Mouse (Mus musculus): Measurements from ENCODE around the gene Pdzk1ip1. TPM values are rescaled to one million over a fixed set of nuclear protein-coding genes. Genes with fewer than 3 reads are reported as not detected.

The Pdzk1ip1 gene
- 8.7 and 12.3 TPM in 2 replicates for polyA plus RNA-seq (2015; fragmentation: Nextera tagmentation; extraction: Ambion mirVana)

DNA sequence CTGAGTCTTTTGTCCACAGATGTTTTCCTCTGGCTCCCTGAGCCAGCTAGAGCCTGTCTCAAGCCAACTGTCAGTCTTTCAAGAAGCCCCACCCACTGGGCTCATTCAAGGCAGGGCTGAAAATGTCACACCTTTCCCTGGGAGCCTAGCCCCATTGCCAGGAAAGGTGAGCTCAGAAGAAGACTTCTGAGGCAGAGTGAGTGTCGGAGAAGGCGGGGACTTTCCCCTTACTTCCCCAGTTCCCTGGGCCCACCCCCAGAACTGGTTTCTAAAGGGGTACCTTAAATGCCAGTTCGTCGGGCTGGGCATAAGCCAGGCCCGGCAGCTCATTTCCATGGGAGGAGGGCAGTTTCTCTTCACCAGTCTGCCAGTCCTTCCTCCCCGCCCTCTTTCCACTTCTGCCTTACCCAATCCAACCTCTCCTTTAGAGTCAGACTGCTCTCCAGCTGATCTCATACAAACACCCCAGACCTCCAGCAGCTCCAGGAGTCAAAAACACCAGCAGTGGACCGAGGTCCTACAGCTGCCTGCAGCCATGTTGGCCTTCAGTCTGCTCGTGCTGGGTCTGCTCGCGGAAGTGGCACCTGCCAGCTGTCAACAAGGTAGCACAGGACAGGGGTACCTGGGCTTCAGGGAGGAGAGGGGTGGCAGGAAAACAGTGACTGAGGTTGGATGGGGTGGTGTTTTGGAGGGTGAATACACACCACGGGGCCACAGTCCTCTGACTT, at the start of gene Pdzk1ip1:
Gene Pdzk1ip1, plus strand, starts transcription at position 98 of the 728 bp plus-strand sequence.
- H3K27ac ChIP-seq, result no peak within 1 kb of the TSS
- WGBS, result 25% methylated on average over 11 of the region's 11 CpGs
- peaks cover 54% of the 10 kb centered on the region for H3K27me3 ChIP-seq
- no peaks in the 10 kb centered on the region for H3K9me3 ChIP-seq
- ATAC-seq (ENCODE audit: insufficient number of reproducible peaks, insufficient read depth, low FRiP score, low TSS enrichment, low read depth), result no peak
- no peaks in the 10 kb centered on the region for H3K4me1 ChIP-seq
- no peak within 1 kb of the TSS for H3K9ac ChIP-seq
- H3K4me3 ChIP-seq, result no peak within 1 kb of the TSS
- peak within 1 kb of the TSS; percentile 18; the same call in 1 of the 2 replicates for H3K4me2 ChIP-seq
- H3K36me3 ChIP-seq, result no peaks in the 10 kb centered on the region

DNA sequence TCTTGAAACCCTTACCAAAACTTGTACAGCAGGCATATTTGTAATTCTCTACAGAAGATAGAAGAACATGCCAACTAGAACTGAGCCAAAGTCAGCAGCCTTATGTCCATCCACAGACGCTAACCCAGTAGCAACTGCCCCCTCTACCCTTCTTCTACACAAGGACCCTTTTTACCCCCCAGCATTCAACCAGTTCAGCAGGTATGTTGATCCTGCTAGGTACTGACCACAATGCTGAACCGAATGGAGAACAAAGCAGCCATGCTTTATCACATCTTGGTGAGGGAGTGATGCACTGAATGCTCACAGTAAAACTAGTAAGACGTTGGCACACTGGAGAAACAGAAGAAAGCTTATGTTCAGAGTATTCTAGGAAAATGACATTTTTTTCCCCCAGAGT, 42.9 kb upstream of the Pdzk1ip1 start:
- H3K9ac ChIP-seq, result no peak overlapping the region
- no peak for ATAC-seq (ENCODE audit: insufficient number of reproducible peaks, insufficient read depth, low FRiP score, low TSS enrichment, low read depth)
- H3K9me3 ChIP-seq, result no peaks in the 10 kb centered on the region
- H3K4me2 ChIP-seq, result no peak overlapping the region
- 85% methylated on average over 3 of the region's 3 CpGs for WGBS
- no peak overlapping the region for H3K4me3 ChIP-seq
- H3K27me3 ChIP-seq, result peaks cover 18% of the 10 kb centered on the region
- no peaks in the 10 kb centered on the region for H3K4me1 ChIP-seq
- no peak overlapping the region for H3K27ac ChIP-seq
- H3K36me3 ChIP-seq, result peaks cover 32% of the 10 kb centered on the region

DNA sequence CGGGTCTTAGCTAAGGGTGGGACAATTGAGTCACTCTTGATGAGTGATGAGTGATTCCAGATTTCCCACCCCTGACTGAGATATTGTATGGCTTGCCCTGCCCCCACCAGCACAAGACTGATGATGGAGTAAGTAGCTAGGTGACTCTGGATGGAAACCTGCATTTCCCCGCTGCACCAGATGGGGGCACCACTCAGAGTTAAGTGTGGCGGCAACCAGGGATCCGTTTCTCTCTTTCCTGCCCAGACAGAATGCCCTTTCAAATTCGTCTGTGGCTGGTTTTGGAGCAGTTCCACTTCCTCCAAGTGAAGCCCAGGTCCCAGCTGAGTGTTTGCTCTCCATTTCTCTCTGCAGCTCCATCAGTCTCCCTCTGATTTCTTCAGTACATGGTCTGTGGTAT, 40.8 kb upstream of the Pdzk1ip1 start:
- Histone ChIP-seq H3K27me3 (peaks cover 39% of the 10 kb centered on the region), H3K36me3 (peaks cover 11% of the 10 kb centered on the region; the same call in 1 of the 2 replicates), H3K4me3 (no peak overlapping the region), H3K9me3 (no peaks in the 10 kb centered on the region), H3K27ac (no peak overlapping the region), H3K9ac (no peak overlapping the region), H3K4me2 (no peak overlapping the region), H3K4me1 (peaks cover 6% of the 10 kb centered on the region)
- 8% methylated on average over 5 of the region's 5 CpGs for WGBS
- no peak for ATAC-seq (ENCODE audit: insufficient number of reproducible peaks, insufficient read depth, low FRiP score, low TSS enrichment, low read depth)

DNA sequence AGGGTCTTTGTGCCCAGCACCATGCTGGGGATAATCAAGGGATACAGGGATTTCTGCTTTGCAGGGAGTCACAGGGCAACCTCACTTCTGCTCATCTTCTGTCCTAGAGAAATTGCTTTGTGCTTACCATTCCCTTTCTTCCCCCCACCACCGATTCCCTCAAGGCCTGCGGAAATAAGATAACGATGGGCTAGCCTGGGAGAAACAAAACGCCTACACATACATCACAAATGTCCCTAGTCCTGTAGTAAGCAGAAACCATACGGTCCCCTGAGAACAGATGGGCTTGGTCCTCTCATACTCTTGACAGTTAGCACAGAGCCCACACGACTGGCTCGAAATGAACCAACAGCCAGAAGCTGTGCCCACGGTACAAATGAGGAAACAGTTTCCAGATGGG, 40.3 kb upstream of the Pdzk1ip1 start:
- Histone ChIP-seq H3K4me3 (no peak overlapping the region), H3K4me1 (peaks cover 8% of the 10 kb centered on the region), H3K9me3 (no peaks in the 10 kb centered on the region), H3K27ac (no peak overlapping the region), H3K9ac (no peak overlapping the region), H3K36me3 (peaks cover 11% of the 10 kb centered on the region; the same call in 1 of the 2 replicates), H3K27me3 (peaks cover 44% of the 10 kb centered on the region), H3K4me2 (no peak overlapping the region)
- no peak for ATAC-seq (ENCODE audit: insufficient number of reproducible peaks, insufficient read depth, low FRiP score, low TSS enrichment, low read depth)
- 51% methylated on average over 8 of the region's 8 CpGs for WGBS

DNA sequence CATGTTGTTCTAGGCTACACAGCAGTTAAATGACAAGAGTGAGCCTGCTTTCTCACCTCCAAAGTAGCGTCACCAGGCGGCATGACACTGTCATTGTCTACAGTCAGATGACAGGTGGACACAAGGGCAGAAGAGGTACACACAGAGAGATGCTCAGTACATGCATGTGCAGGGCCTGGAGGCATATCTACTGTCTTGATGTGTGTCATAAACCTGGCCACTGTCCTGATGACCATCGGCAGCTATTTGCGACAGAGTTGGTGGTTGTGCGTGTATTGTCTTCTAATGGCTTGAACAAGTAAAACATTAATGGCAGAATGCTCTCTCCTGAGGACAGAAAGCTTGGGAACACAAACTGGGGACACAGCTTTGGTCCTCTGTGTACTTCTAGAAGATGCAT, 37.3 kb upstream of the Pdzk1ip1 start:
- no peak overlapping the region for H3K4me2 ChIP-seq
- H3K9ac ChIP-seq, result no peak overlapping the region
- no peak for ATAC-seq (ENCODE audit: insufficient number of reproducible peaks, insufficient read depth, low FRiP score, low TSS enrichment, low read depth)
- H3K4me3 ChIP-seq, result no peak overlapping the region
- H3K4me1 ChIP-seq, result peaks cover 8% of the 10 kb centered on the region
- no peaks in the 10 kb centered on the region for H3K9me3 ChIP-seq
- H3K27me3 ChIP-seq, result peaks cover 74% of the 10 kb centered on the region
- H3K36me3 ChIP-seq, result no peaks in the 10 kb centered on the region
- no peak overlapping the region for H3K27ac ChIP-seq
- WGBS, result 76% methylated on average over 5 of the region's 5 CpGs

DNA sequence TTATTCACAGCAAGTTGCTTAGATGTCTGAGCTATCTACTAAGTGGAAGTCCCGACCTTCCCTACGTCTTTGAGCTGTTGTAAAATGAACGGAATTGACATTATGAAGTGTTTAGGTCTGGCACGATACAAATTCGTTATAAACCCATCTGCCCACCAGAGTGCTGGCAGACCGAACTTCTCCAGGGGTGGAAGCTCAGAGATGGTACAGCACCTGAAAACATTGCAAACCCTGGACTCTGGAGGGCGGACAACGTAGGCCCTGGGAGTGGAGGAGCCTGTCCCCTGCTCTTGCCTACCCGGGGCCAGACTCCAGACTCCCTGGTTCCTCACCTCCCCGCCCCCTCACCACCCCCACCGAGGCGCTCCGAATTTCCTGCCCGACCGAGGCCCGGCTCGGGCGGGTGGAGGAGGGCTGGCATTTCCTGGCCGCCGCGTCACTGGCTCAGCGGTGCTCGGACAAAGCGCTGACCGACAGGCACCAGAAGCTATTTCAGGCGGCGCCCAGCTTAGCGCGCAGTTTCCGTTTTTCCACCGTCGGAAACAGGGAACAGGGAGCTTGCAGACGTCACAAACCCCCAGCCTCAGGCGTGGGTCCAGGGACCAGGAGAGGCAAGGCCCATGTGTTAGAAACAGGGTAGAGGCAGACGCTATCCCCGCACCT, 36.0 kb upstream of the Pdzk1ip1 start:
- Histone ChIP-seq H3K9me3 (no peaks in the 10 kb centered on the region), H3K27me3 (peaks cover 87% of the 10 kb centered on the region), H3K36me3 (no peaks in the 10 kb centered on the region), H3K9ac (peak overlapping the region; percentile 32), H3K27ac (no peak overlapping the region), H3K4me2 (peak overlapping the region; percentile 57), H3K4me3 (peak overlapping the region; percentile 34), H3K4me1 (peaks cover 16% of the 10 kb centered on the region)
- no peak for ATAC-seq (ENCODE audit: insufficient number of reproducible peaks, insufficient read depth, low FRiP score, low TSS enrichment, low read depth)
- WGBS, result 1% methylated on average over 36 of the region's 36 CpGs

DNA sequence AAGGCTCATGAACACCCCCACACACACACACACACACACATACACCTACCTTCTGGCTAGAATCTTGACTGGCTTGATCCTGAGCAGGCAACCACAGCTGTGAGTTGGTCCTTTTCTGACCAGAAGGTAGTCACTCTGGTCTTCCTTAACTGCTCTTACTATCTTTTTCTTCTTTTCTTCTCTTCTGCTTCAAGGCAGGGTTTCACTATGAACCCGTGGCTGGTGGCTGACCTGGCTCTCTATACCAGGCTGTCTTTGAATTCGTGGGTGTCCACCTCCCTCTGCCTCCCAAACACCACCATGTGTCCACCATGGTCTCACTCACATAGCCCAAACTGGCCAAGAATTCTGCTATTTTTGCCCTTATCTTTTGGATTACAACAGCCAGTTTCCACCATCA, 33.5 kb upstream of the Pdzk1ip1 start:
- no peaks in the 10 kb centered on the region for H3K36me3 ChIP-seq
- H3K4me1 ChIP-seq, result peaks cover 16% of the 10 kb centered on the region
- no peaks in the 10 kb centered on the region for H3K9me3 ChIP-seq
- no peak overlapping the region for H3K4me2 ChIP-seq
- no peak overlapping the region for H3K27ac ChIP-seq
- H3K27me3 ChIP-seq, result peaks cover 100% of the 10 kb centered on the region
- WGBS, result 2% methylated on average over 2 of the region's 2 CpGs
- H3K4me3 ChIP-seq, result no peak overlapping the region
- ATAC-seq (ENCODE audit: insufficient number of reproducible peaks, insufficient read depth, low FRiP score, low TSS enrichment, low read depth), result no peak
- no peak overlapping the region for H3K9ac ChIP-seq

DNA sequence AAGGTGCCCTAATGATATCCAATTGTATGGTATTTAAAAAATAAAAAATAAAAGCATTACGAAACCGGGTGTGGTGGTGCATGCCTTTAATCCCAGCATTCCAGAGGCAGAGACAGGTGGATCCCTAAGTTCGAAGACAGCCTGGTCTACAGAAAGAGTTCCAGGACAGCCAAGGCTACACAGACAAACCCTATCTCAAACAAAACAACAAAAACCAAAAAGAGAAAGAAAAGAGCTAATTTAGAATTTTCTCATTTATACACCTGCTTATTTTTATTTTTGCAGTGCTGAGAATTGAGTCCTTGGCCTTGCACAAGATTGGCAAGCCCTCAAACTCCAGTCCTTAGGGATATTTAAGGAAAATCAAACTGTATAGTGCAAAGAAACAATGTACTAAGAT, 32.8 kb upstream of the Pdzk1ip1 start:
- Histone ChIP-seq H3K4me3 (no peak overlapping the region), H3K27me3 (peaks cover 100% of the 10 kb centered on the region), H3K9ac (no peak overlapping the region), H3K4me1 (peaks cover 16% of the 10 kb centered on the region), H3K27ac (no peak overlapping the region), H3K4me2 (no peak overlapping the region), H3K36me3 (no peaks in the 10 kb centered on the region), H3K9me3 (no peaks in the 10 kb centered on the region)
- 20% methylated on average over 3 of the region's 3 CpGs for WGBS
- ATAC-seq (ENCODE audit: insufficient number of reproducible peaks, insufficient read depth, low FRiP score, low TSS enrichment, low read depth), result no peak

DNA sequence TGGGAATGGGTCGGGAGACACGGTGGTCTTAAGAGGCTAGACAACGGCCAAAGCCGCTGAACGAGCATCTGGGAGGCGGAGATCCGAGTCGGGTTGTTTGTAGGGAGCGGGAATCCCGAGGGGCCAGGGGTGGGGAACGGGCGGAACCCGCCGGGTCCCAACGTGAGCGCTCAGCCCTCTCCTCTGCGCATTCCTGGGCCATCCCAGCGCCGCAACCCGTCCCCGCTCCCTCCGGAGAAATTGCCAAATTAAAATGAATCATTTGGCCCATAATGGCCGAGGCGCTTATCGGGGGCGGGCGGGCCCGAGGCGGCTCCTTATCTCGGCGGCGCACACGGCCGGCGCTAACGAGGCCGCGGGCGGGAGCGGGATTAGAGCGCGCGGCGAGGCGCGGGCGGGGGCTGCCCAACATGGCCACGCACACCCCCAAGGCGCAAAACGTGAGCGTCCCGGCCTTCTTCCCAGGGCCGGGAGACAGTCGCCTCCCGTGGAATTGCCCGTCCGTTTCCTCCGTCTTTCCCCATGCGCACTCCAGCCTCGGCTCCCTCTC, 32.1 kb upstream of the Pdzk1ip1 start, which contains the start of gene Tal1:
Gene Tal1, plus strand, starts transcription at position 56 of the 550 bp plus-strand sequence.
- H3K9ac ChIP-seq, result peak within 1 kb of the TSS; percentile 57
- under 1% methylated on average over 60 of the region's 60 CpGs for WGBS
- no peaks in the 10 kb centered on the region for H3K9me3 ChIP-seq
- H3K27ac ChIP-seq, result peak within 1 kb of the TSS; percentile 55
- ATAC-seq (ENCODE audit: insufficient number of reproducible peaks, insufficient read depth, low FRiP score, low TSS enrichment, low read depth), result 0 out of 2 replicates have a peak, but pooled peaks have one; percentile 10
- peaks cover 16% of the 10 kb centered on the region for H3K4me1 ChIP-seq
- H3K4me2 ChIP-seq, result peak within 1 kb of the TSS; percentile 64
- no peaks in the 10 kb centered on the region for H3K36me3 ChIP-seq
- H3K27me3 ChIP-seq, result peaks cover 99% of the 10 kb centered on the region
- H3K4me3 ChIP-seq, result peak within 1 kb of the TSS; percentile 40

DNA sequence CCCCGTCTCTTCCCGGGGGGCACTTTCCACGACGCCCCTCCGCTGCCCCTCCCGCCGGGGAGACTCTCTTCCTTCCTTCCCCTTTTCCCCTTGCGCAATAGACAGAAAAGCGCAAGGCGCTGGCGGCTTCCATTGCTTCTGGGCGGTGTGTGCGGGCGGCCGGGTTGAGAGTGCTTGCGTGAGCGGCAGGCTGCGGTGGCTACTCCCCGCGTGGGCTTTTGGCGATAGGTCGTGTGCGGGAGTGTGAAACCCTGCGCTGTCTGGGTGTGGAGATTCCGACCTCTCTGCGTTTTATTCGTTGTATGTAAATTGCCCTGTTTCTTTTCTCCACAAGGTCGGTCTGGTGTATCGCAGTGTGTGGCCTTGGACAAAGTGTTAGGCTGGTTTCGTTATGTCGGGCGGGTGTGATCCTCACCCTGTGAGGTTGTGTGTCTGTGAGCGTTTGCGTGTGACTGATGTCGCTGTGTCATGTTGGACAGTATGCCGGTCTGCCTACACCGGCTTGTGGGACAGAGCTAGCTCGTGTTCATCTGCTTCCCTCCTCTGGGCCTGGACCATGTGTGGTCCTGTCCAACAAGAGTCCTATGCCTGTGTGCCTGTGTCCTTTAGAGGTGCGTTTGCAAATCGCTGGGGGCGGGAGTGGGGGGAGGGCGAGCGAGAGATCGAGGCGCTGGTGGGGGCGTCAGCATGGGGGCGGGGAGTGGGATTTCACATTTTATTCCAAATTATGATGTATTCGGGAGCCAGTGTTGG, 31.4 kb upstream of the Pdzk1ip1 start:
- Histone ChIP-seq H3K27ac (peak overlapping the region; percentile 55), H3K9ac (peak overlapping the region; percentile 57), H3K4me3 (peak overlapping the region; percentile 40), H3K27me3 (peaks cover 99% of the 10 kb centered on the region), H3K36me3 (no peaks in the 10 kb centered on the region), H3K4me2 (peak overlapping the region; percentile 64), H3K9me3 (no peaks in the 10 kb centered on the region), H3K4me1 (peaks cover 16% of the 10 kb centered on the region)
- WGBS, result under 1% methylated on average over 48 of the region's 48 CpGs
- no peak for ATAC-seq (ENCODE audit: insufficient number of reproducible peaks, insufficient read depth, low FRiP score, low TSS enrichment, low read depth)

DNA sequence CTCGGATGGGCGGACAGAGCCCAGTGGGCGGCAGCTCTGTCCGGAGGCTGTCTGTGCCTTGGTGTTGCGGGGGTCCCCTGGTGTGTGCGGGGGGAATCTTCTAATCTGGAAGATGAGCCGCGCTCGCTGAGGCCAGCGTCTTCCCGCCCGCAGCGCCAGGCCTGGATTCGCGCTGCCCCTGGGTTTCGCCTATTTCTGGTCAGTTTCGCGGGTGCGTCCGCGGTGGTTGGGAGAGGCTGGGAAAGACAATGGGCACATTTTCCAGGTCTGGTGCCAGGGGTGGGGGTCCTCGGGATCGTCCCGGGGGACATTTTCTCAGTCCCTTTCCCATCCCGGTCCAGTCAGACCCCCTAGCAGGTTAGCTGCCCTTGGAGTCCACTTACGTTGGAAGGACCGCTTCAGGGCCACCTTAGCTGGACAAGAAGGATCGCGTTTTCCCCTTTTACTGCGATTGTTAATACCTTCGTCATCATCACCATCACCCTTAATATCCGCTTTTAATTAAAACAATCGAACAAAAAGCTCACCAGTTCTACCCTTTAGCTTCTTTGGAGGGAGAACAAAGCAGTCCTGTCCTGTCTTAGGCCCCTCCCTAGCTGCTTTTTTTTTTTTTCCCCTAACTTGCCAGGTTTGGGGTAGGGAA, 30.7 kb upstream of the Pdzk1ip1 start:
- no peak overlapping the region for H3K9ac ChIP-seq
- H3K4me2 ChIP-seq, result peak overlapping the region; percentile 64; the same call in 1 of the 2 replicates
- ATAC-seq (ENCODE audit: insufficient number of reproducible peaks, insufficient read depth, low FRiP score, low TSS enrichment, low read depth), result no peak
- no peaks in the 10 kb centered on the region for H3K36me3 ChIP-seq
- H3K9me3 ChIP-seq, result no peaks in the 10 kb centered on the region
- H3K4me3 ChIP-seq, result peak overlapping the region; percentile 40
- peaks cover 12% of the 10 kb centered on the region for H3K4me1 ChIP-seq
- under 1% methylated on average over 33 of the region's 33 CpGs for WGBS
- peaks cover 99% of the 10 kb centered on the region for H3K27me3 ChIP-seq
- no peak overlapping the region for H3K27ac ChIP-seq

Measured in embryonic facial prominence, embryonic 13.5 days (tissue).